Mouse (Mus musculus) splenic B cell, adult 2 months (primary cell): ENCODE data around the gene Saa1.
A peak's percentile ranks its signal among the peaks of the same experiment; 100 is the strongest.
"Not testable (repeated sequence)": the region's sequence is repeated elsewhere in the genome, so short reads cannot be mapped to it uniquely, and the experiment has no call there.

Source experiments
- DNase-seq: peaks from one replicate; pipeline ENCODE4 v3.0.0-alpha.2; 2011; ENCODE audit warnings: low read depth, low spot score
- H3K27me3 ChIP-seq: 2 replicates; pipeline ENCODE4 v1.6.1; 2012; ENCODE audit warnings: mild to moderate bottlenecking, low read length, moderate library complexity, mixed read lengths; ENCODE audit not compliant: control insufficient read depth, poor library complexity, insufficient read depth, severe bottlenecking
- H3K36me3 ChIP-seq: 2 replicates; pipeline ENCODE4 v1.6.1; 2012; ENCODE audit warnings: mild to moderate bottlenecking, low read length, moderate library complexity, mixed read lengths; ENCODE audit not compliant: control insufficient read depth, poor library complexity, insufficient read depth, severe bottlenecking

Saa1 gene

GRCm38 (mm10) chr7:46742880-46743279 lies at the start of gene Saa1:
TSS of gene Saa1 (minus strand) at chr7:46742980.
- not testable (repeated sequence) for DNase-seq, H3K27me3 ChIP-seq, H3K36me3 ChIP-seq

DNA sequence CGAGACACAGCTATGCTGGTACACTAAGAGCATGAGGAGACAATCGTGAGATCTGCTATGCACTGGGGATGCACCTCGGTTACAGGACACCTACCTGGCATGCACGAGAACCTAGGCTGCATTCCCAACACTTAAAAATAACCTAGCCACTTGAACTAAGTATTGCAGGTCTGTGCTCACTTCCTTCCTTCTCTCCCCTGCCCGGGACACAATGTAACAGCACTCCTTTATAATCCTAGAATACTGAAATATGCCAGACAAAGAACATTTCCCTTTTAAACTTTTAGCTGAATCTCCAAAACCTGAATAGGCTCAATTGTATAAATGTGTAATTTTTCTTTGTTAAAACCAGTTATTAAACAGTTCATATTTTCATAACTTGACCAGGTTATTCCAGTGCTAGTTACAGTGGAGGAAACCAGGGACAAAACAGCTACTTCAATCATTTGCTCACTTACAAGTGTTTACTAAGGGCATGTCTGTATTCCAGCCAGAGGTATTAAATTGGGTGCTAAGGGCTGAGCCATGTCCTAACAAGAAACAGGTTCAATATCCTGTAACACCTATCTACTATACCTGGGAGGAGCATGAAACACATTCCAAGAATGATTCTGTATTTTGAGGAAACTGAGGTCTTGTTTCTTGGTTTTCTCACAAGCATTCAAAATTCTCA lies 46.5 kb upstream of the Saa1 start:
- DNase-seq: no peak
- H3K27me3 ChIP-seq: no peaks in the 10 kb centered on the region
- H3K36me3 ChIP-seq: peaks cover 17% of the 10 kb centered on the region; the same call in 1 of the 2 replicates

DNA sequence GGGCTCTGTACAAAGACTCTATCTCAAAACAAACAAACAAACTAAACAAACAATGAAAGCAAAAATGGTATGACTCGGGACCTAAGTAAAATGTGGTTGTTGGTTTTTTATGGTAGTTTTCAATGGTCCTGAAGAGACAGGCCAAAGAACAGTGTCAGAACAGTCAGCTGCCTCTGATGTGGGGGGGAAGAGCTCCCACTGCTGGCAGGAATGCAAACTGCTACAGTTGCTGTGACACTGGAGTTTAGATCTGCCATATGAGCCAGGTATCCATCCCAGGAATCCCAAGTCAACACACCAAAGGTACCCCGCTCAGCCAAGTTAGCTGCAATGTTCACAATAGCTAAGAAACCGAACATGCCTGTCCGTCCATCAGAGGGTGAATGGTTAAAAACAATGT lies 27.9 kb upstream of the Saa1 start:
- DNase-seq: peak; percentile 75
- Histone ChIP-seq H3K27me3 (no peaks in the 10 kb centered on the region), H3K36me3 (peaks cover 16% of the 10 kb centered on the region)

DNA sequence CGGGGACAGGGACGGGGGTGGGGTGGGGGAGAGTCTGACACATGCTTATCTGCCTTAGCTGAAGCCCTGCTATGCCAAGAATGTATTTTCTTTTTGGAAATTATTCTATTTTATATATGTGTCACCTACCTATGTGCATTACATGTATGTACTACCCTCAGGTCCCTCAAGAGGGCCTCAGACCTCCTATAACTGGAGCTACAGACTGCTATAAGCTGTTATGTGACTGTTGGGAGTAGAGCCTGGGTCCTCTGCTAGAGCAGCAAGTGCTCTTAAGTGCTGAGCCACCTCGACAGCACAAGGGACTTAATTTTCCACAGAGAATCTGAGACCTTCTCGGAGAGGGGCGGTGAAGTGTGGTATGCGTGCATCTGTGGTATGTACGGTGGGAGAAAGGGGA lies 25.7 kb upstream of the Saa1 start:
- no peaks in the 10 kb centered on the region for H3K27me3 ChIP-seq
- DNase-seq: no peak
- peaks cover 15% of the 10 kb centered on the region for H3K36me3 ChIP-seq

GRCm38 (mm10) chr7:46767371-46767770 lies 24.6 kb upstream of the Saa1 start:
- Histone ChIP-seq H3K36me3 (peaks cover 18% of the 10 kb centered on the region), H3K27me3 (no peaks in the 10 kb centered on the region)
- no peak for DNase-seq

DNA sequence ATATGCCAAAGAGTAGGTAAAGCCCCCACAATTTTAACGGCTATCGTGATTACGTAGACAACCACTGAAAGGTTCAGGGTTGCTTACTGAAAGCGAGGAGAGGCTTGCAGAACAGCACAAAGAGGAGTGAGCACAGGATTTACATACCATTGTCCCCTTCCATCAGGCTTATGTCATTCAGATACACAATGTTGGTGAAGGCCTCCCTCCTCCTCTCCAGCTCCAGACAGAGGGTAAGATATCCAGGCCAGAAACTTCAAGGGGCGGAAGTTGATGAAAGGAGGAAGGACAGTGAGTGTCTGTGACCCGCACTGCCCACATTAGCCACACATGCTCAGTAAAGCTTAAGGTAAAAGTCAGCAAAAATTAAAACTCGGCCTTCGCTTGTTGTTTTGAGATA lies 21.9 kb upstream of the Saa1 start:
- Histone ChIP-seq H3K27me3 (no peaks in the 10 kb centered on the region), H3K36me3 (peaks cover 16% of the 10 kb centered on the region)
- no peak for DNase-seq

DNA sequence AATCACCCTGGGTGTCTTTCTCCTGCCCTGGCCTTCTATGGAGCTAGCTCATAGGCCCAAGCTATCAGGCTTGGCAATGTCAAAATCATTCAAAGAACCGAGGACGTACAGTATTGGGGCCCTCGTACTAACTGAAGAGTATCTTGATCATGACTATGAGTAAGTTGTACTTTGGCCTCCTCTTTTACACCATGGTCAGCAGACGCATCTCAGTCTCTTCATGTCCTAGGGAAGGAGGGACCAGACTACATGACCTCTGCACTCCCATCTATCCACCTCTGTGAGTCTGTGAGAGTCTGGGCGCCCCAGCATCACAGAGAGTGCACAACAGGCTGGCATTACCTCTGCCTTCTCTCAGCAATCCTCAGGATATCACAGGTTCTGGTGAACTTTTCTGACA lies 19.8 kb upstream of the Saa1 start:
- no peak for DNase-seq
- Histone ChIP-seq H3K36me3 (peaks cover 10% of the 10 kb centered on the region), H3K27me3 (no peaks in the 10 kb centered on the region)

DNA sequence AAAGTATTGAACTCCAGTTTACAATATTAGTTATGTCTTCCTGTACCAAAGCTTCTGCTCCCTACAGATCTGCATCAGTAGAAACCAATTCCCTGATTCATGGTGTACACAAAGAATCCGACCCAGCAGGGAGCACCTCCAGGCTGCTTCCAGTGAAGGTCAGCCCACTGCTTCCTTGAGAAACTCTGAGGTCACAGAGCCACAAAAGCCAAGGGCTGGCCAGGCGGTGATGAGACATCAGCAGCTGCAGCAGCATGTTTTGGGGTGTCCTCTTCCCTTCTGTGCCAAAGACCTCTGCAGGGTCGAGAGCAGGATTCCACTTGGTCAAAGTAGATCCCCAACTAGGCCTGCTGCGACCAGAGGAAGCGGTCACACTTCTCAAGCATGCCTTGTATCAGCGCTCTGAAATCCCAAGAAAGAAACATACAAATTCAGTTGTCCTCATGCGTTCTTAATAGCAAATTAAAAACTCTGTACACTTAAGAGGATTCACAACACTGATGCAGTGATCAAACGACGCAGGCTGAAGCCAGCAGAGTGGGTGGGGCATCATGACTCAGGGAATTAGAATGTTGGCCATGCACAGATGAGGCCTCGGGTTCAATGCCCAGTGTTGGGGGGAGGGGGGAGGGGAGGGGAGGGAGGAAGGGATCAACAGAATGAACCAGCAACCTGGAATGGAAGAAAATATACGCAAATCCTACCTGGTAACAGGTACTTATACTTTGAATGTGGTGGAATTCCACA lies 18.4 kb upstream of the Saa1 start:
- Histone ChIP-seq H3K27me3 (no peaks in the 10 kb centered on the region), H3K36me3 (peaks cover 8% of the 10 kb centered on the region)
- no peak for DNase-seq

DNA sequence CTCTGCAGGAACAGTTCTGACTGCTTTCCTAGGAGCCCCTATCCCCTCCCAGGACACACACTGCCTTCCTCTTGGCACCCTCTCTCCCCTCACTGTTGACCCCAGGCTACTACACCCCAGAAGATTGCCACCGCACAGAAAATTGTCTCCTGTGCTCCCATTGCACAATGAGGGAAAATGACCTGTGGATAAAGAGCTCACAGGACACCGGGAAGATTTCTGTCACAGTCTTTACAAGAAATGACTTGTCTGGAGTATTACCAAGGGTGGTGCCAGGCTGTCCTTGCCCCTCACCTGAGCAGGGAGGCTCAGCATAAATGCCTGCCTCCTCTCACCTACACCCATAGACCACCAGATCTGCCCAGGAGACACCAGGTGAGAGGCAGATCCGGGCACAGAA lies 8.7 kb upstream of the Saa1 start, which contains the start of gene Saa2:
Gene Saa2, plus strand, starts transcription at position 301 of the 400 bp plus-strand sequence.
- no peaks in the 10 kb centered on the region for H3K27me3 ChIP-seq

DNA sequence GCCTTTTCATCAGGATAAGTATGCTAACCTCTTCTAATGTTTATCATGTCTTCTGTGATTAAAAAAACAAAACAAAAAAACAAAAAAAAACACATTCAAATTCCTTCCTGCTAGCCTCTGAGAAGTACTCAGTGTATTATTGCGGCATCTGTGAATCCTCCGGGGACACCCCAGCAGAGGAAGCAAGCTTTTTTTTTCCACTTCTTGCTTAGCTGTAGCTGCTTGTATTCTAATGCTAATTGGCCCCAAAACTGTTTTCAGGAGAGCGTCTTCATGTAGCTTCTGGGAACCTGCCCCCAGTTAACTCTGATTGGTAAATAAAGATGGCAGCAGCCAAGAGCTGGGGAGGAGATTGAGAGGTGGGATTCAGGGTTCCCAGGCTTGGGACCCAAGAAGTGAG lies 5.7 kb upstream of the Saa1 start:
- peak; percentile 23 for DNase-seq
- H3K36me3 ChIP-seq: no peaks in the 10 kb centered on the region
- no peaks in the 10 kb centered on the region for H3K27me3 ChIP-seq

More for the DNA sequence above, 8.7 kb upstream of the Saa1 start, which contains the start of gene Saa2:
- no peak for DNase-seq
- no peaks in the 10 kb centered on the region for H3K36me3 ChIP-seq

DNA sequence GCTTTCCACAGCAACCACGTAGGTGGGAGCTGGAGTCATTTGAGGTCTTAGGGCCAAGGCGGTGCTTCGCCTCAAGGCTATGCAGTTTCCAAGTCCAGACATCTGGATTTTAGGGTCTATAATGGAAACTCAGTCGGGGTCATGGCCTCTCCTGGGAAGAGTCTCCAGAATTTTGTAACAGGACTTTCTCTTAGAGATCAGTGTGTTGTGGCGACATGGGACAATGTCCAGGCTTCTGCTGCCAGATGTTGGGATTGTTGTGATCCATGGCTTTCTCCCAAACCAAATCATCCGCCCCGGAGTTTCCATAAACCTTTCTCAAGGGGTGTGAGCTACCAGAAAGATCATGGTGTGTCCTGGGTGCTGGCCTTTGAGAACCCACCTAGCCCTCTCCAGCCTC lies 3.6 kb upstream of the Saa1 start:
- no peak for DNase-seq
- no peaks in the 10 kb centered on the region for H3K27me3 ChIP-seq

DNA sequence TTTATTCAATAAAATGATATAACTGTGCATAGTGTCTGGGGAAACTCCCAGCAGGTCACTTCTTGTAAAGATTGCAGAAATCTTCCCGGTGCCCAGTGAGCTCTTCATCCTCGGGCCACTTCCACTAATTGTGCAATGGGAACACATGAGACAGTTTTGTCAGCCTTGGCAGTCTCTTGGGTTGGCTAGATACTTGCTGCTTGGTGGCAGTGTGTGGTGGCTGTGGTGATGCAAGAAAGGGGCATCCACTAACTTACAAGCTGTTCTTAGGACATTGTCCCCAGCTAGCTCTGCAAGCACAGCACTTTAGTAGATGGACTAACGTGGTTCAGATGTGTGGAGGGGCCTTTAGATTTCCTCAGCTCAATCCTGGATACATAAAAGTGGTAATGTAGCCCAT lies 3.0 kb upstream of the Saa1 start:
- H3K27me3 ChIP-seq: no peaks in the 10 kb centered on the region
- H3K36me3 ChIP-seq: no peaks in the 10 kb centered on the region
- no peak for DNase-seq

More for the DNA sequence above, 3.6 kb upstream of the Saa1 start:
- no peaks in the 10 kb centered on the region for H3K36me3 ChIP-seq

DNA sequence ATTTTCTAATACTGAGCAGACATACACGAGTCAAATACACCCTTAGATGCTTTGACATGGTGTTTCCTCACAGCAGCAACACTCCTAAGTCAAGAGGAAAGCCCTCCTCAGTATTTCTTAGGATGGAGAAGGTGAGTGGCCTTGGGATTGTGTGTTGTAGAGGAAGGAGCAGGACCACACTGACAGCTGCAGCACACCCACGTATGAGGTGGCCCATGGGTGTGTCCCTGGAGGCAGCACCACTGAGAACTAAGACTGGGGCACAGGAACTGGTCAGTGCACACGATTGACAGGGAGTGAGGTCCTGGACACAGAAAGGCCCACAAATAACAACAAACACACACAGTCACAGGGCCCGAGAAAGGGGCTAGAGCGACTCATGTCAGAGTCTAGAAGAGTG lies 2.7 kb downstream of the Saa1 start:
- DNase-seq, H3K27me3 ChIP-seq, H3K36me3 ChIP-seq: not testable (repeated sequence)

- Histone ChIP-seq H3K27me3 (no peaks in the 10 kb centered on the region; the same call in 1 of the 2 replicates), H3K36me3 (no peaks in the 10 kb centered on the region)
- no peak for DNase-seq
Measured at GRCm38 (mm10) chr7:46738561-46739460, 4.0 kb downstream of the Saa1 start.

- no peak for DNase-seq
- H3K36me3 ChIP-seq: no peaks in the 10 kb centered on the region
- H3K27me3 ChIP-seq: no peaks in the 10 kb centered on the region; the same call in 1 of the 2 replicates
Measured at GRCm38 (mm10) chr7:46734983-46735382, 7.8 kb downstream of the Saa1 start.
